Mouse (Mus musculus) midbrain, embryonic 15.5 days (tissue): ENCODE data around the gene Atp8b2. TPM values are rescaled to one million over a fixed set of nuclear protein-coding genes. Genes with fewer than 3 reads are reported as not detected.

ENCODE experiments used
- ATAC-seq: fragments of 200-750 bp; cut with Nextera tagmentation; replicated peaks from 2 replicates; pipeline ENCODE4 v1.8.0; 2017; ENCODE audit warnings: moderate TSS enrichment
- H3K27ac ChIP-seq: fragments of 300-500 bp; sonication (generic); 2 replicates; pipeline ENCODE4 v1.5.1; 2015; ENCODE audit warnings: mild to moderate bottlenecking, inconsistent platforms
- H3K27me3 ChIP-seq: fragments of 300-500 bp; sonication (generic); replicated peaks from 2 replicates; pipeline ENCODE4 v1.6.1; 2015; ENCODE audit warnings: inconsistent platforms
- H3K36me3 ChIP-seq: fragments of 300-500 bp; sonication (generic); replicated peaks from 2 replicates; pipeline ENCODE4 v1.6.1; 2015; ENCODE audit warnings: inconsistent platforms
- H3K4me1 ChIP-seq: fragments of 300-500 bp; sonication (generic); 2 replicates; pipeline ENCODE4 v1.6.1; 2015; ENCODE audit warnings: inconsistent platforms
- H3K4me2 ChIP-seq: fragments of 300-500 bp; sonication (generic); 2 replicates; pipeline ENCODE4 v1.6.1; 2015; ENCODE audit warnings: inconsistent platforms, mild to moderate bottlenecking, moderate library complexity
- H3K4me3 ChIP-seq: fragments of 300-500 bp; sonication (generic); 2 replicates; pipeline ENCODE4 v1.5.1; 2015; ENCODE audit warnings: mild to moderate bottlenecking, inconsistent platforms
- H3K9ac ChIP-seq: fragments of 300-500 bp; sonication (generic); 2 replicates; pipeline ENCODE4 v1.6.1; 2015; ENCODE audit warnings: mild to moderate bottlenecking, inconsistent platforms
- H3K9me3 ChIP-seq: fragments of 300-500 bp; sonication (generic); 2 replicates; pipeline ENCODE4 v1.6.1; 2016; ENCODE audit warnings: inconsistent platforms
- WGBS: fragments of 180-500 bp; shearing (Covaris S2); methylation state at CpG from one replicate; pipeline ENCODE4 v1.1.7; 2015; ENCODE audit warnings: mixed read lengths; 5-methylcytosine and 5-hydroxymethylcytosine counted together
- polyA plus RNA-seq: library from polyadenylated mRNA; unstranded; fragments of >200 nt; fragmentation: Nextera tagmentation; extraction: Ambion mirVana; gene quantifications from 2 replicates; pipeline ENCODE4 v1.2.1, GENCODE M21; 2015

Gene Atp8b2
- polyA plus RNA-seq, 1 experiment from 2014 or later = 13.6 TPM

DNA sequence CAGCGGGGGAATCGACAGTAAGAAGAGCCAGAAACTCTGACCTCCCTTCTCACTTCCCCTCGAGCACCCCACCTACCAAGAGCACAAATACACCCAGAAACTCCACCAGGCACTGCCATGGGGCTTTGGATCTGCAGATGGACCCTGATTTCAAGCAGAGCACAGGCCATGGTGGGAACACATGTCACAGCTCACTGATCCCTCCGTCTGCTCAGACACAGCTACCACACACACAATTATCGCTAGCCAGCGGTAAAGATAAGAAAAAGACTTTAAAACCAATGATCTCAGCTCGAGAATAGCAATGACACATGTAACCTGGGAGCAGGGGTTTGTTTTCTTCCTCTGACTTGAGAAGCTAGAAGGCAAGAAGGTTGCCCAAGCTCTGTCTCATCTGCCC lies 5.2 kb upstream of the Atp8b2 start:
- no peak overlapping the region for H3K4me3 ChIP-seq
- no peaks in the 10 kb centered on the region for H3K36me3 ChIP-seq
- H3K4me1 ChIP-seq = peaks cover 14% of the 10 kb centered on the region
- H3K4me2 ChIP-seq = no peak overlapping the region
- 74% methylated on average over 7 of the region's 7 CpGs for WGBS
- no peak overlapping the region for H3K27ac ChIP-seq
- ATAC-seq = no peak
- H3K27me3 ChIP-seq = no peaks in the 10 kb centered on the region
- no peak overlapping the region for H3K9ac ChIP-seq
- H3K9me3 ChIP-seq = no peaks in the 10 kb centered on the region

DNA sequence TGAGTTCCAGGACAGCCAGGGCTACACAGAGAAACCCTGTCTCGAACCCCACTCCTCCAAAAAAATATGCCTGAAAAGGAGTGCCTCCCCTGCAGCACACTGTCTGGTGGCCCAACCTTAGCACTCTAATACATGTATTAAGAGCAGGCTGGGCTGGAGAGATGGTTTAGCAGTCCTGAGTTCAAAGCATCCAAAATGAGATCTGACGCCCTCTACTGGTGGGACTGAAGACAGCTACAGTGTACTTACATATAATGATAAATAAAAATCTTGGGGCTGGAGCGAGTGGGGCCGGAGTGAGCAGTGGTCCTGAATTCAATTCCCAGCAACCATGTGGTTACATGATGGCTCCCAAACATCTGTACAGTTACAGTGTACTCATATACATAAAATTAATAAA lies 3.6 kb upstream of the Atp8b2 start:
- H3K4me1 ChIP-seq = peaks cover 20% of the 10 kb centered on the region
- H3K4me2 ChIP-seq = no peak overlapping the region
- H3K36me3 ChIP-seq = no peaks in the 10 kb centered on the region
- 71% methylated on average over 4 of the region's 4 CpGs for WGBS
- no peak overlapping the region for H3K9ac ChIP-seq
- H3K4me3 ChIP-seq = no peak overlapping the region
- H3K9me3 ChIP-seq = no peaks in the 10 kb centered on the region
- no peaks in the 10 kb centered on the region for H3K27me3 ChIP-seq
- no peak overlapping the region for H3K27ac ChIP-seq
- no peak for ATAC-seq

GRCm38 (mm10) chr3:89965972-89966371 lies 2.7 kb upstream of the Atp8b2 start:
- Histone ChIP-seq H3K27me3 (no peaks in the 10 kb centered on the region), H3K36me3 (no peaks in the 10 kb centered on the region)
- 93% methylated on average over 5 of the region's 5 CpGs for WGBS

GRCm38 (mm10) chr3:89965557-89965956 lies 2.2 kb upstream of the Atp8b2 start:
- H3K36me3 ChIP-seq = no peaks in the 10 kb centered on the region
- H3K4me2 ChIP-seq = no peak overlapping the region
- H3K27me3 ChIP-seq = no peaks in the 10 kb centered on the region
- 94% methylated on average over 8 of the region's 8 CpGs for WGBS
- H3K9me3 ChIP-seq = no peaks in the 10 kb centered on the region
- no peak overlapping the region for H3K9ac ChIP-seq
- H3K27ac ChIP-seq = no peak overlapping the region
- peaks cover 34% of the 10 kb centered on the region for H3K4me1 ChIP-seq
- H3K4me3 ChIP-seq = no peak overlapping the region
- no peak for ATAC-seq

More at GRCm38 (mm10) chr3:89965972-89966371, 2.7 kb upstream of the Atp8b2 start:
- Histone ChIP-seq H3K9me3 (no peaks in the 10 kb centered on the region), H3K9ac (no peak overlapping the region), H3K4me3 (no peak overlapping the region), H3K4me1 (peaks cover 30% of the 10 kb centered on the region), H3K4me2 (no peak overlapping the region), H3K27ac (no peak overlapping the region)
- no peak for ATAC-seq

DNA sequence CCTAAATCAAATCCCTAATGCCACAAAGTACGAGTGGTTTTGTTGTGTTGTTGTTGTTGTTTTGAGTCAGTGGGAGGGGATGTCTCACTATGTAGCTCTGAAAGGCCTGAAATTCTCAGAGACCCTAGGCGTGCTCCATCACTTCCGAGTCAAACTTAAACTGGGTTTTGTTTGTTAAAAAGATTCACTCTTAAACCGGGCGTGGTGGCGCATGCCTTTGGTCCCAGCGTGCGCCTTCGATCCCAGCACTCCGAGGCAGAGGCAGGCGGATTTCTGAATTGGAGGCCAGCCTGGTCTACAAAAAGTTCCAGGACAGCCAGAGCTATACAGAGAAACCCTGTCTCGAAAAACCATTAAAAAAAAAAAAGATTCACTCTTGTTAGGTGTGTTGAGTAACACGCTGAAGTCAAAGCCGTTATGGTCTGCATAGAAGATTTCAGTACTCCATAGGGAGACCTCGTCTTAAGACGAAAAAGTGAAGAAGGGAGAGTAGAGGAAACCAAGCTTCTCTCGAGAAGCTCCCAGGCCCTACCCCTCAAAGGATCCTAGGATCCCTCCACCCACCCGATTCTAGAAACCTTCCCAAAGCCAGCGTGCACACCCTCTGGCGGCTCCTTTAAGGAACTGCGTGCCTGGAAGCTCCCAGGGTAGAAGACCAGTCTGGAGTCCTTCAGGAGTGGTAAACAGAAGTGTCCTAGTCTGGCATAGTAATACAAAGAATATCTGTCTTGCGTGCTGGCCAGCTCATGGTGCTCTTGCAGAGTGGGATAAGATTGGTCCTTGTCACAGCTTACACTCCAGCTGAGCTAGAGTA lies 825 bp upstream of the Atp8b2 start:
- 30% methylated on average over 22 of the region's 22 CpGs for WGBS
- peaks cover 47% of the 10 kb centered on the region for H3K4me1 ChIP-seq
- H3K36me3 ChIP-seq = no peaks in the 10 kb centered on the region
- ATAC-seq = no peak
- H3K4me2 ChIP-seq = peak overlapping the region; percentile 87
- peak overlapping the region; percentile 86 for H3K4me3 ChIP-seq
- H3K9me3 ChIP-seq = no peaks in the 10 kb centered on the region
- peak overlapping the region; percentile 93 for H3K27ac ChIP-seq
- peak overlapping the region; percentile 94 for H3K9ac ChIP-seq
- no peaks in the 10 kb centered on the region for H3K27me3 ChIP-seq

- H3K9ac ChIP-seq = peak overlapping the region; percentile 94
- ATAC-seq = peak; percentile 18
- peak overlapping the region; percentile 87 for H3K4me2 ChIP-seq
- WGBS = under 1% methylated on average over 30 of the region's 30 CpGs
- H3K36me3 ChIP-seq = peaks cover 2% of the 10 kb centered on the region; the same call in 1 of the 2 replicates
- peak overlapping the region; percentile 93 for H3K27ac ChIP-seq
- no peaks in the 10 kb centered on the region for H3K9me3 ChIP-seq
- H3K4me1 ChIP-seq = peaks cover 55% of the 10 kb centered on the region
- no peaks in the 10 kb centered on the region for H3K27me3 ChIP-seq
- H3K4me3 ChIP-seq = peak overlapping the region; percentile 86
These were observed 522 bp downstream of the Atp8b2 start for GRCm38 (mm10) chr3:89962751-89963220.

- peaks cover 55% of the 10 kb centered on the region for H3K4me1 ChIP-seq
- H3K36me3 ChIP-seq = peaks cover 8% of the 10 kb centered on the region; the same call in 1 of the 2 replicates
- peak overlapping the region; percentile 94 for H3K9ac ChIP-seq
- WGBS = 7% methylated on average over 14 of the region's 14 CpGs
- H3K27ac ChIP-seq = peak overlapping the region; percentile 93
- H3K4me2 ChIP-seq = peak overlapping the region; percentile 87
- peak overlapping the region; percentile 86 for H3K4me3 ChIP-seq
- H3K9me3 ChIP-seq = no peaks in the 10 kb centered on the region
- H3K27me3 ChIP-seq = no peaks in the 10 kb centered on the region
- ATAC-seq = no peak
These were observed 1.1 kb downstream of the Atp8b2 start for GRCm38 (mm10) chr3:89962059-89962750.

- no peak for ATAC-seq
- 0 out of 2 replicates have a peak overlapping the region, but pooled peaks have one; percentile 70 for H3K27ac ChIP-seq
- no peaks in the 10 kb centered on the region for H3K27me3 ChIP-seq
- peaks cover 55% of the 10 kb centered on the region for H3K4me1 ChIP-seq
- H3K36me3 ChIP-seq = peaks cover 13% of the 10 kb centered on the region
- H3K4me2 ChIP-seq = peak overlapping the region; percentile 87
- H3K4me3 ChIP-seq = peak overlapping the region; percentile 86
- peak overlapping the region; percentile 94; the same call in 1 of the 2 replicates for H3K9ac ChIP-seq
- 58% methylated on average over 4 of the region's 4 CpGs for WGBS
- H3K9me3 ChIP-seq = no peaks in the 10 kb centered on the region
These were observed 1.9 kb downstream of the Atp8b2 start for GRCm38 (mm10) chr3:89961436-89961835.

DNA sequence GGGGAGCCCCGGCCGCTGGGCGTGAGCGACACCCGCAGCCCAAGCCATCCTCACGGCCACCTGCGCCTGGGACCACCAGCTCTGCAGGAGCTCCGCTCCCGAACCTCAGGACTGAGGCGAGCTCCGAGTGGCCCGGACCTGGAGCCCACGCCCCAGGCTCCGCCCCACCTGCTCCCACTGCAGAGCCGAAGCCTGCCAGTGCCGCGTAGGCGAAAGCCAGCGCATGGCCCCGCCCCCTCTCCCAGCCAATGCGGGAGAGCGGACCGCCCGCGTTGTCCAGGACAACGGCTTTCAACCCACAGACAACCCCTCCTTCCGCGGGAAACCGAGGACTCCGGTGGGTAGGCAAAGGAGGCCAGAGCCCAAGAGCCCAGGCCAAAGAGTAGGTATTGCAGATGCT lies 2.8 kb downstream of the Atp8b2 start:
- Histone ChIP-seq H3K4me3 (peak overlapping the region; percentile 86), H3K4me2 (peak overlapping the region; percentile 87), H3K36me3 (peaks cover 19% of the 10 kb centered on the region), H3K9me3 (no peaks in the 10 kb centered on the region), H3K27me3 (no peaks in the 10 kb centered on the region), H3K4me1 (peaks cover 55% of the 10 kb centered on the region), H3K27ac (peak overlapping the region; percentile 70), H3K9ac (peak overlapping the region; percentile 94)
- WGBS = under 1% methylated on average over 30 of the region's 30 CpGs
- ATAC-seq = peak; percentile 88

DNA sequence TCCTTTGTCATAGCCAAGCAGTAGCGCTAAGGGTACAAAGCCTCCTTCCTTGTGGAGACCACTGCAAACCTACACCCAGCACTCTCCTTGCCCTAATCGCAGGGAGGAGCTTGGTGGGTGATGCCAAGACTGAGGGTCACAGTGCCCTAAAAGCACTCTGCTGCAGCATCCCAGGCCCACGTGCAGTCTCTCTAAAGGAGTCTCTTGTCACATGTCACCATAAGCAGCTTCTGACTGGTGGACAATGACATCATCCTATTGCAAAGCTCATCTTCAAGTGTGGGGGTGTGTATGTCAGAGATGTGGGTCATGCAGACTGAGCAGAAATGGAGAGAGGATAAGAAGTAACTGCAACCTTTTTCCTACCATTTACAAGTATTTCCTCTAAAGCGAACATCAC lies 3.9 kb downstream of the Atp8b2 start:
- Histone ChIP-seq H3K27ac (no peak overlapping the region), H3K27me3 (no peaks in the 10 kb centered on the region), H3K36me3 (peaks cover 20% of the 10 kb centered on the region), H3K9me3 (no peaks in the 10 kb centered on the region), H3K4me3 (peak overlapping the region; percentile 86), H3K4me1 (peaks cover 47% of the 10 kb centered on the region), H3K9ac (peak overlapping the region; percentile 94; the same call in 1 of the 2 replicates), H3K4me2 (peak overlapping the region; percentile 87)
- 68% methylated on average over 4 of the region's 4 CpGs for WGBS
- 0 out of 2 replicates have a peak, but pooled peaks have one; percentile 28 for ATAC-seq

DNA sequence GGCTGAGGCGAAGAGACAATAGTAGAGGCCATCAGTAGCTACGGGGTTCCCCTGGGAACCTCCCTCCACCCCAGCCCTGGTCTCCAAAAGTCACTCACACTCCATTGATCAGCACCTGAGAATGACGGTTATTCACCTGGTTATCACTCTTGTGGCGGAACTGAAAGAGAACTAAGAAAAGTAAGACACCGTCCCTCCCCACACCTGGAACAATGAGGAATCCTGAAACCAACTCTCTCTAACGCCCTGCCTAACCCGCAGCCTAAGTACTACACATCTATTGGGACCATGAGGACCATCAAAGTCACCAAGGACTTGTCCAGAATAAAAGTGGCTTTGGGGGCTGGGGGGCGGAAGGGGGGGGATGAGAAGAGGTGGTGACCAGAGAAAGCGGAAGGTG lies 5.4 kb downstream of the Atp8b2 start:
- 93% methylated on average over 9 of the region's 9 CpGs for WGBS
- Histone ChIP-seq H3K9me3 (no peaks in the 10 kb centered on the region), H3K36me3 (peaks cover 29% of the 10 kb centered on the region), H3K27ac (no peak overlapping the region), H3K4me2 (no peak overlapping the region), H3K9ac (no peak overlapping the region), H3K27me3 (no peaks in the 10 kb centered on the region), H3K4me3 (no peak overlapping the region), H3K4me1 (peaks cover 41% of the 10 kb centered on the region)
- ATAC-seq = no peak

GRCm38 (mm10) chr3:89956177-89956971 lies 6.9 kb downstream of the Atp8b2 start:
- Histone ChIP-seq H3K27ac (no peak overlapping the region), H3K9me3 (no peaks in the 10 kb centered on the region), H3K4me2 (no peak overlapping the region), H3K4me3 (no peak overlapping the region), H3K36me3 (peaks cover 44% of the 10 kb centered on the region), H3K4me1 (peaks cover 29% of the 10 kb centered on the region), H3K9ac (no peak overlapping the region), H3K27me3 (no peaks in the 10 kb centered on the region)
- ATAC-seq = no peak
- WGBS = 95% methylated on average over 7 of the region's 7 CpGs
